Mouse (Mus musculus) thymus, adult 2 months (tissue): ENCODE measurements at regions not wholly inside any gene's neighbourhood (a gene's known extent, or its start where the extent isn't known, plus 50 kb on each side); places are given as distances from the start of the nearest gene placed in this dataset.

Experiments
- CTCF ChIP-seq: fragments of 200-500 bp; IDR thresholded peaks from 2 replicates; pipeline ENCODE4 v1.5.1; 2012; ENCODE audit warnings: mild to moderate bottlenecking, control low read depth, low read length, moderate library complexity, borderline replicate concordance; ENCODE audit not compliant: control insufficient read depth, poor library complexity, insufficient read depth; ENCODE audit errors: extremely low read depth
- POLR2A ChIP-seq: fragments of 200-500 bp; IDR thresholded peaks from 2 replicates; pipeline ENCODE4 v1.6.1; 2012; ENCODE audit warnings: mild to moderate bottlenecking, low read length, control low read depth, moderate library complexity; ENCODE audit not compliant: control insufficient read depth, poor library complexity, insufficient read depth; ENCODE audit errors: extremely low read depth

- TF ChIP-seq CTCF (no peak), POLR2A (no peak)
Observed at GRCm38 (mm10) chr13:99057293-99057588, 72.9 kb upstream of the 1700024P04Rik start.
